Mouse (Mus musculus): ENCODE data around the gene Usp37. TPM values are rescaled to one million over a fixed set of nuclear protein-coding genes. Genes with fewer than 3 reads are reported as not detected.

Gene Usp37
- polyA plus RNA-seq (2012) = 2.0 and 2.9 TPM in 2 replicates

GRCm38 (mm10) chr1:74544184-74544583, at the start of gene Usp37:
TSS of gene Usp37 (minus strand) at chr1:74544284.

GRCm38 (mm10) chr1:74587773-74588445, 43.8 kb upstream of the Usp37 start, which contains the start of the genes Zfp142 and Bcs1l:
TSS of gene Zfp142 (minus strand) at chr1:74588246.
TSS of gene Bcs1l (plus strand) at chr1:74588289.

GRCm38 (mm10) chr1:74542451-74542961, 1.6 kb downstream of the Usp37 start, which contains the start of gene Plcd4:
TSS of gene Plcd4 (plus strand) at chr1:74542888.

GRCm38 (mm10) chr1:74505721-74506464, 38.2 kb downstream of the Usp37 start, which contains the start of gene Cnot9:
TSS of gene Cnot9 (plus strand) at chr1:74506058.

GRCm38 (mm10) chr1:74408589-74409504, 135.2 kb downstream of the Usp37 start, which contains the start of gene Vil1:
TSS of gene Vil1 (plus strand) at chr1:74409376.

GRCm38 (mm10) chr1:74390924-74391748, 152.9 kb downstream of the Usp37 start, which contains the start of gene Ctdsp1:
TSS of gene Ctdsp1 (plus strand) at chr1:74391509.

Other genes with a start within 250 kb of the Usp37 start
- gene Tmbim1, start 238.7 kb downstream of the Usp37 start, polyA plus RNA-seq (2012) = 198 and 265 TPM in 2 replicates
- gene Catip, start 182.2 kb downstream of the Usp37 start, polyA plus RNA-seq (2012) = 0.04 TPM in 1 of 2 replicates, not detected in the other
- 1.4 and 6.6 TPM in 2 replicates for gene Slc11a1, start 169.1 kb downstream of the Usp37 start, polyA plus RNA-seq (2012)
- gene Ctdsp1, start 152.8 kb downstream of the Usp37 start, polyA plus RNA-seq (2012) = 242 and 273 TPM in 2 replicates
- 0.05 TPM in 1 of 2 replicates, not detected in the other for gene Vil1, start 134.9 kb downstream of the Usp37 start, polyA plus RNA-seq (2012)
- gene Cnot9, start 38.2 kb downstream of the Usp37 start, polyA plus RNA-seq (2012) = 14.6 and 14.8 TPM in 2 replicates
- gene Plcd4, start 1.4 kb downstream of the Usp37 start, polyA plus RNA-seq (2012) = not detected in 2 replicates
- 12.2 and 16.2 TPM in 2 replicates for gene Zfp142, start 44.0 kb upstream of the Usp37 start, polyA plus RNA-seq (2012)
- 3.9 and 4.0 TPM in 2 replicates for gene Bcs1l, start 44.0 kb upstream of the Usp37 start, polyA plus RNA-seq (2012)
- 10.2 and 12.5 TPM in 2 replicates for gene Rnf25, start 57.1 kb upstream of the Usp37 start, polyA plus RNA-seq (2012)
- gene Stk36, start 57.2 kb upstream of the Usp37 start, polyA plus RNA-seq (2012) = 0.04 and 0.17 TPM in 2 replicates
- 14.3 and 20.3 TPM in 2 replicates for gene Ttll4, start 117.5 kb upstream of the Usp37 start, polyA plus RNA-seq (2012)
- gene Cyp27a1, start 169.3 kb upstream of the Usp37 start, polyA plus RNA-seq (2012) = 1.7 and 2.8 TPM in 2 replicates
- not detected in 2 replicates for gene Prkag3, start 204.9 kb upstream of the Usp37 start, polyA plus RNA-seq (2012)
- gene Wnt6, start 227.6 kb upstream of the Usp37 start, polyA plus RNA-seq (2012) = 0.91 and 1.3 TPM in 2 replicates
- gene Wnt10a, start 247.2 kb upstream of the Usp37 start, polyA plus RNA-seq (2012) = 0.17 and 1.3 TPM in 2 replicates